Mouse (Mus musculus) liver (tissue): ENCODE measurements around the gene Mrpl24.

Experiments used
- DNase-seq: peaks from one replicate; pipeline ENCODE4 v3.0.0-alpha.2; 2020; ENCODE audit warnings: mixed read lengths

The Mrpl24 gene

DNA sequence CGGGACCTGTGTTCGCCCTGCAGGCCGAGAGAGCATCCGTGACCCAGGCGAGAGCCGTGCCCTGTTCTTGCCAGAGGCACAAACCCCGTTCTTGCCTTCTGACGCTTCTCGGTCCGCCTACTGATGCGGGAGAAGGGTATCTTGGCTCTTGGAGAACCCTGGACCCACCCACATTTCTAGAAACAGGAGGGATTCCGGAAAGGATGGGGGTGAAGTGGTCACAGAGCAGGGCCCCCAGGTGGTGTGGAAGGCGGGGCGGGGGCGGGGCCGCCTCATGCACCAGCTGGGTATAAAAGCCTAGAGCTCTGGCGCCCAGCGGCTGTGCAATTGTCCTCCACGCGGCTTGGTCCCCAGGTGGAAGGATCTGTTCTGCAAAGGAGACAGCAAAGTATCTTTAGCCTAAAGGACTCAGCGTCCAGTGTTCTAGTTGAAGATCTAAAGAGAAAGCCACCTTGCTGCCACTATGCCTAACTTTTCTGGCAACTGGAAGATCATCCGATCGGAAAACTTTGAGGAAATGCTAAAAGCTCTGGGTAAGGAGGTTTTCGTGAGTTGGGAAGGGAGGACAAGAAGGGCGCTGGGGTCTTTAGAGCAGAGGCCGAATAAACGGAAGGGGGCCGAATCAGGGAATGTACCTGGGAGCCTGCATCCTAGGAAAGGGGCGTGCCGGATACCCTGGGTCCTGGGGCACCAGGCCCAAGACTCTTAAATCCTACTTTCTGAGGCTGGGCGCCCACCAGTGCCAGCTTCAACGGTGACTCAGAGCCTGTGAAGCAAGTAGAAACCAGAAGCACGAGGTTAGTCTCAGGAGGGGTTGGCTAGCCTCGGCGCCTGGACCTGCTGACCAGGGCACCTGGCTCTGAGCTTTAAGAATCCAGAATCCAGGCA, 29.3 kb downstream of the Mrpl24 start, which contains the start of gene Crabp2:
TSS of gene Crabp2 (plus strand) at position 289 of the 888 bp plus-strand sequence.
- peak; percentile 36 for DNase-seq

DNA sequence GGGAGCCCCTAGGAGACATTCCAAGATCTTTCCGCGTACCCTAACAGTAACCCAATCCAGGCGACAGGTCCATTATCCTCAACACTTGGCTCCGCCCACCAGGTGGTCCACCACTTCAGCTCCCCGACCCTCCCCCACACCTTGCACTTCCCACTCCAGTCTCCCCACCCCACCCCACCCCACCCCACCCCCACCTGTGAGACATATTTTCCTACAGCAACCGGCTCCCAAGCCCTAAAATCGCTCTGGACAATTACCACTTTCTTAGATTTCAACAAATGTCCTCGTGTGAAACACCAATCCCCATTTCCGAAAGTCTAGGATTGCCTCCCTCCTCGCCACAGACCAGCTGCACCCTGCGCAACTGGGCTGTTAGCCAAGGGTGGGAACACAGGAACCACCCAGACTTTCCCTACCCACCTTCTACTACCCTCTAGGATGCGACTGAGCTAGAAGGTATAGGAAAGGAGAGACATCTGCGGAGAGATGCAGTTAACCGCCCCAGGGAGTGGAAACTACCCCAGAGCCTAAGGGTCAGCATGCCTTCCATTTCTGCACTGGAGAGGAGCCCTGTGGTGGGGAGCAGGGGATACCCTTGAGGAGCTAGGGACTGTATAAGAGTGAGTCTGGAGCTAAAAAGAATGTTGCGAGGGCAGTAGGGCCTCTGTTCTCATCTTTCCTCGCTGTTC, 30.1 kb downstream of the Mrpl24 start:
- no peak for DNase-seq

DNA sequence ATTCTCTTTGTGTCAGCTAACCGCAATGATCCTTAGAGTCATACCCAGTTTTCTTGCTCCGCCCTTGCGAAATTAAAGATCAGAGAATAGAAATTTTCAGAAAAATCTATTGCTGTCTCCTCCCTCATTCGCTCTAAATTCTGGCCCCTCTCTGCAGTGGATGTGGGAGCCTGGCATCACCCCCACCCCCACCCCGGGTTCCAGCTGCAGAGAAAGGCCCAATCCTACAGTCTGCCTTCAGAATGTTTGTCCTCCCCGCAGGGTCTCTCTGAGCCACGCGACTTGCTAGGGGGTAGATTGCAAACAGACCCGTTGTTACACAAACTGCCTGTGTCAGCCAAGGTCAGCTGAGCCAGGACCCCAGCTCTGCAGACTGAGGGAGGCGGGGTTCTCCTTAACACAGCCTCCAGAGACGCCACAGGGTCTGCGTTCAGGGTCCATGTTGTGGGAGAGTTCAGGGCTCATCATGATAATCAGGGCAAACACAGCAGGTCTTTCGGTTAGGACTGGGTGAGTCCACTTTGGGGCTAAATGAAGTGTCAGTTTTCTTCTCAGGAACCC, 30.7 kb downstream of the Mrpl24 start:
- DNase-seq: no peak

DNA sequence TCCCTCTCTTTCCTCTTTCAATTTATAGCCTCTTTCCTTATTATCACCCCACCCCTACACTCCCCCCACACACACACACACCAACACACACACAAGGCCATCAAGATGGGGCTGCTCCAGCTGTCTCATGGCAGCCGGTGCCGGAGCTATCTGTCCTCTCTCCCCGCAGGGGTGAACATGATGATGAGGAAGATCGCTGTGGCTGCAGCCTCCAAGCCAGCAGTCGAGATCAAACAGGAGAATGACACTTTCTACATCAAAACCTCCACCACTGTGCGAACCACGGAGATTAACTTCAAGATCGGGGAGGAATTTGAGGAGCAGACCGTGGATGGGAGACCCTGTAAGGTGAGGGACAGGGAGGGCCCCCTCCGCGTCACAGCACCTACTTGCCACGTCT, 32.6 kb downstream of the Mrpl24 start:
- DNase-seq: no peak

DNA sequence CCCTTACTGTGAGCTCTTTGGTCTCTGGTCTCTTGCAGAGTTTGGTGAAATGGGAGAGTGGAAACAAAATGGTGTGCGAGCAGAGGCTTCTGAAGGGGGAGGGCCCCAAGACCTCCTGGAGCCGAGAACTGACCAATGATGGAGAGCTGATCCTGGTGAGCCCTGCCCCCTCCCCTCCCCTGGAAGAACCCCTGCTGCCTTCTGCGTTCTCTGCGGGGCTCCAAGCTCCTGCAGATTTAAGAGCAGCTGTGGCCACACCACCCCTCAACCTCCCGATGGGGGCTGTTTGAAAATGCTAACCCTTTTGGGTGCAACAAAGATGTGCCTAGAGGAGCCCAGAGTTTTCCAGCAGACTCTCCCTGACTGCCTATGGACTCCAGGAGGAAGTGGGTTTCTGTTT, 33.1 kb downstream of the Mrpl24 start:
- DNase-seq: peak; percentile 43

DNA sequence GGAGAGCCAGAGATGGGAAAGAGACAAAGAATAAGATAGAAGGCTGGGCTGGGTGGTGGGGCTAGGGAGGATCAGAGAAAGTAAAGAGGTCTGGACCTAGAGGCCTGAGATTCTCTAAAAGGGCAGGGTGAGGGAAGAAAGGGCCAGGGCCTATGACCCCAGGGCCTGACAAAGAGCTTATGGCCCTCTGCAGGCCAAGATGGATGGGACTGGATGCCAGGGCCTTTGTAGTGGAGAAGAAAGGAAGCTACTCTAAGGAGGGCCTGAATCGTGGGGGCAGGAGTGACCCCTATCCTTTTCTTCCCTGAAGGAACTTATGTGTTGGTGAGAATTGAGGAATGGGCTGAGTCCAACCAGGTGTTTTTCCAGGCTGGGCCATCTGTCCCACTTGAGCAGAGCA, 38.8 kb downstream of the Mrpl24 start:
- no peak for DNase-seq

DNA sequence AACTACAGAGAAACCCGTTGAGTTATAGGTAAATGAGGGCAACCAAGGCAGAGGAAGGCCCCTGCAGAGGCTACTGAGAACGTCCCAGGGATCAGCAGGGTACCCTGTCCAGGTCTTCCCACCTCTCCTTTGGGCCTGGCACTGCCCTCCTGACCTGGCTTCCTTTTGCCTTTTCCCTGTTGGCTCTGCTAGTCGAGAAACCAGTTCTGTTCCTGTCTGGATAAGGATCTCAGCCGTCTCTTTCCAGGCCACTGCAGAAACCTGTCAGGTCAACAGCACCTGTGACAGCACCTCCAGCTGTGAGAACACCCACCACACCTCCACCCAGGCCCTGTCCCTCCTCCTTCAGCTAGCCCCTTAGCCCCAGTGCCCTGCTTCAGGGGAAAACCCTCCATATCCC, 39.2 kb downstream of the Mrpl24 start:
- DNase-seq: no peak

DNA sequence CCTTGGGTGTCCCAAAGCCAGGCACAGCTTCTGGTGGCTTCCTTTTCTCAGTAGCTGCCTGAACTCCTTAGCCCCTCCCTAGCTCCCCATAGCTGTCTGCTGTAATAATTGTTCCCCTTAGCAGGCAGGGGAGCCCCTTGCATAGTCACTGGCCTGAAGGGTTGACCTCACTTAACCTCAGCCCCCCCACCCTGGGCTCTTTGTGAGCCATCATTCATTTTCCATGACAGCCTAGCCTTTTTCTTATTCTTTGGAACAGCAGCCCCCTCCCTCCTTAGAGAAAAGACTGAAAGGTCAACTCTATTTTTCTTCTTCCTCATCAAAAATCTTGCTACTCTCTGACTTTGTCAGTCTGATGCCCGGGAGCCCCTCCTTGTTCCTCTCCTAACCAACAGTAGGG, 39.7 kb downstream of the Mrpl24 start:
- DNase-seq: no peak

DNA sequence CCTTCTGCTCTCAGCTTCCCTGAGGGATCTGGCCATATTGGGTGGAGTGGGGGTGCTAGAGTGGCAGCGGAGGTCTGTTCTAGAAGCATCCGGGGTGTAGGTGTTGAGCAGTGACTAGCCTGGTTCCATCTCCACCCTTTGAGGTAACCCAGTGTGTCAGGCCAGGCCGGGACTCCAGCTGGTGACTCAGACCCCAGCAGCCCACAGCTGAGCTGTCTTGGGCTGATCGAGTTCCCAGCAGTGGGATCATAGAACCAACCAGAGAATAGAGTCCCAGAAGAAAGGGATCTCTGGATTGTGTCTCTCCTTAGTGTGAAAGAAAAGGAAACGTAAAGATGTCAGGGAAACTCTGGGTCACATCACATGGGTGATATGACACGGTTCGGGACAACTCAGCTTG, 40.1 kb downstream of the Mrpl24 start:
- DNase-seq: no peak

DNA sequence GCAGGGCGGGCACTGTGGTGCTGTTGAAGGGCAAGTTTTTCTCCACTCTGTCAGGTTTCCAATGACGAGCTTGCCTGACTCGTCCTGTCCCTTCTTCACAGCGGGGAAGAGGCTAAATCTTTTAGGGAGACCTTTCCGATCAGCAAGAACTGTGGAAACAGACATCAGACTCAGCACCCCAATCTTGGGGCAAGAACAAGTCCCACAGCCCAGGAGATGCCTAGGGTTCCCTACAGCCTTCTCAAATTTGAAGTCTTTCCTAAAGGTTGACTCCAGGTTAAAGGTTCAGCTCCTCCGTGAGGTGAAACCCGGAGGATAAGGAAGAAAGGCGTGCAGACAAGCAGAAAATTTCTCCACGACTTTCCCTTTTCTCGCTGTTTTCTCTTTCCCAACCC, 40.9 kb downstream of the Mrpl24 start:
- no peak for DNase-seq

DNA sequence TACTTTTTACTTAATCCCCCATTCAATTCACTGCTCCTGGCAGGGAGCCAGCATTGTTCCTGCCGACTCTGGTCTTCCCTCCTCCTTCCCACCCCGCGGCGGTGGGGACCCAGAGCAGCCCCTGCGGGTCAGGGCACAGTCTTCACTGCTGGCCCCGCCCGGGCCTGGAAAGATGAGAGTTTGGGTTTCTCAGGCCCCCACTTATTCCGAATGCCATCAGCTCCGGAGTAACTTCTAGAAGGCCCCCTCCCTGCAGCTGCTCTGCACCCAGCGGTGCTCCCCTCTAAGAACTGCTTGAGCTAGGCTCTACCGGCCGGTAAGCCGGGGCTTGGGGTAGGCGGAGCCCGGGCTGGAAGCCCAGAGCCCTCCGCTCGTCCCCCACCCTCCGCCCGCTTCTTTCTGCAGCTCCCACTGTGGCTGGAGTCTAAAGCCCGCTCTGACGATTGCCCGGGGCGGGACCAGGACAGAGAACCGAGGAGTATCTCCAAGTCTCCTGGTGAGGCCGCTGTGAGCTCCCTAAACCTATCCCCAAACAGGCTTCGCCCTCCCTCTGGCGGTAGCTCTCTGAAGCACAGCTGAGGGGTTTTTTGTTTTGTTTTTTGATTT, 41.4 kb downstream of the Mrpl24 start:
- DNase-seq: peak; percentile 86

DNA sequence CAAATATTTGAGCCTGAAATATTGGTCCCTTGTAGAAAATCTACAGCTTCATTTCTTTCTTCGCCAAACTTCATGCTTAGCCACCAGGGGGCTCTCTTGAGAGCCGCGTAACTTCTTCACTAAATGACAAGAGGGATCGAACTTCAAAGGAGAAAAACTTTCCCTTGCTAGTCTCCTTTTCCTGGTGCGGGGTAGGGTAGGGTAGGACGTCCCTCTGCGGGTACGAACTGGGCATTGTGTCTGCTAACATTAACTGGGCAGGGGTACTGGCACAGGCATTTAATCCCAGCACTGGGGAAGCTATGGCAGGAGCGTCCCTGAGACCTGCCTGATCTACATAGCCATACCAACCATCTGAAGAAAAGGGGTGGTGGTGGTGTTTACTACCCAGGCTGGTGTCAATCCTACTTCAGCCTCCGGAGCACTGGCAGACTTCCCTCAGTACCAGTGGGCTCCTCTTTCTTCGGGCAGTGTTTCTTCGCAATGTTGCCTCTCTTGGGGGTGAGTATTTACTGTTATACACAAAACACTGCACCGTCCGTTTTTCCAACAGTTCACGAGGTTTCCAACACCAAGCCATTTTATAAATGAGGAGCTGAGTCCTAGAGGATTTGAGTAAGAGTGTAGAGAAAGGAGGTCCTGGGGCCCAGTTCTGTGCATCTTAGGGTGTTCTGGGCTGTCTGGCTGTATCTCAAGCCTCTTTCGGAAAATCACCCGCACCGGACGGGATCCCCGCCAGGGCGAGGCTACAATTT, 51.1 kb downstream of the Mrpl24 start:
- DNase-seq: peak; percentile 55

DNA sequence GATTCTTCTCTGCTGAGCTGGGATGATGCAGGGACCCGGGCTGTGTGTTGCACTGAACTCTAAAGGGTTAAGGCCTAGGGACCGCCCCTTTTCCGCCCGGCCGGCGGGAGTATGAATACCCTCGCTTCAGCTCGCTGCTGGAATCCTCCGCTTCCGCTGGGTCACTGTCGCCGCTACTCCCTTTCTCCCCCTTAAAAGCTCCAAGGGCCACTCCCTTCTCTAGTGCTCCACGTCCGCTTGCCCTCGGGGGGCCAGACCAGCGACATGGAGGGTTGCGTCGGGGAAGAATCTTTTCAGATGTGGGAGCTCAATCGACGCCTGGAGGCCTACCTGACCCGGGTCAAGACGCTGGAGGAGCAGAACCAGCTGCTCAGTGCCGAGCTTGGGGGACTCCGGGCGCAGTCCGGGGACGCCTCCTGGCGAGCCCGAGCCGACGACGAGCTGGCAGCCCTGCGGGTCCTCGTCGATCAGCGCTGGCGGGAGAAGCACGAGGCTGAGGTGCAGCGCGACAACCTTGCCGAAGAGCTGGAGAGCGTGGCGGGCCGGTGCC, 51.7 kb downstream of the Mrpl24 start, which contains the start of gene Nes:
TSS of gene Nes (plus strand) at position 140 of the 550 bp plus-strand sequence.
- DNase-seq: peak; percentile 69

DNA sequence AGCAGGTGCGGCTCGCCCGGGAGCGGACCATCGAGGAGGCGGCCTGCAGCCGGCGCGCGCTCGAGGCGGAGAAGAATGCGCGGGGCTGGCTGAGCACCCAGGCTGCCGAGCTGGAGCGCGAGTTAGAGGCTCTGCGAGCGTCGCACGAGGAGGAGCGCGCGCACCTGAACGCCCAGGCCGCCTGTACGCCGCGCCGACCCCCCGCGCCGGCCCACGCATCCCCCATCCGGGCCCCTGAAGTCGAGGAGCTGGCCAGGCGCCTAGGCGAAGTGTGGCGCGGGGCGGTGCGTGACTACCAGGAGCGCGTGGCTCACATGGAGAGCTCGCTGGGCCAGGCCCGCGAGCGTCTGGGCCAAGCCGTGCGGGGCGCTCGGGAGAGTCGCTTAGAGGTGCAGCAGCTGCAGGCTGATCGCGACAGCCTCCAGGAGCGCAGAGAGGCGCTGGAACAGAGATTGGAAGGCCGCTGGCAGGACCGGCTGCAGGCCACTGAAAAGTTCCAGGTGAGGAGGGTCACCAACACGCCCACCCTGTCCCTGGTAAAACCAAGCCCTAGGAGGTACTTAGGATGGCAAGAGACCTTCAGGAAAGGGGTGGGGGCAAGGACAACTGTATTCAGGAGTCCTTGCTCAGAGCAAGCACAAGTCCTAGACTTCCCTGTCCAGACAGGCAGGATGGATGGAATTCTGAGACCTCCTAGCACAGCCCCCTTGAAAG, 52.3 kb downstream of the Mrpl24 start:
- no peak for DNase-seq

DNA sequence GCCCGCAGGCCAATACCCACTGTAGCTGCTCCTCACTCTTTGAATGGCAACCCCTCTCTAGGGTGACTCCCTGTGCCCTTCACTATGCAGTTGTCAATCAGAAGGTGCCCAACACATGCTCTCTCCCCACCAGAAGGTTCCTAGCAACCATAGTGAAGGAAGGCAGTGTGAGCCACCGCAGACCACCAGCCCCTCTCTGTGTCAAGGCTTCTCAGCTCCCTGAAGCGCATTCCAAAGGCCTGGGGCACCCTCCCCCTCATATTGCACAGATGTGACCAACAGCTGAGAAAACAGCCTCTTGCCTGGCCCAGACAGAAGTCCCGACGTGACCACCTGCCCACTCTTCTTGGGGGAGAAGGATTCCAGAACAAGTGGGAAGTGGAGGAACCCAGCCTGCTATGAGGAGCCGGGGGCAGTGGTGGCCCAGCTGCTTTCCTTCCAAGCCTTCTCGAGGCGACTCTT, 52.9 kb downstream of the Mrpl24 start:
- DNase-seq: no peak

DNA sequence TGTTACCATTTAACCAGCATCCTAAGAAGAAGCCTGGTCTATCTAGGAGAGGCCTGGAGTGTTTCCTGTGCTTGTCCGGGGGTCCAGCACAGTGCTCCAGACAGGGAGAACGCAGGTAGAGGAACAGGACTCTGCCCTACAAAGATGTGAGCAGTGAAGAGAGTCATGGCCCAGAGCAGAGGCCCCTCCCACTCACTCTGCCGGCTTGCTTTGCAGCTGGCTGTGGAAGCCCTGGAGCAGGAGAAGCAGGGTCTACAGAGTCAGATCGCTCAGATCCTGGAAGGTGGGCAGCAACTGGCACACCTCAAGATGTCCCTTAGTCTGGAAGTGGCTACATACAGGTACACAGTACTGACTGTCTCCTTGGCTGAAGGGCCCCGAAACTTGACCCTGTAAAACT, 53.5 kb downstream of the Mrpl24 start:
- no peak for DNase-seq
